Mouse (Mus musculus): ENCODE data around the gene 1810062G17Rik.

1810062G17Rik gene

DNA sequence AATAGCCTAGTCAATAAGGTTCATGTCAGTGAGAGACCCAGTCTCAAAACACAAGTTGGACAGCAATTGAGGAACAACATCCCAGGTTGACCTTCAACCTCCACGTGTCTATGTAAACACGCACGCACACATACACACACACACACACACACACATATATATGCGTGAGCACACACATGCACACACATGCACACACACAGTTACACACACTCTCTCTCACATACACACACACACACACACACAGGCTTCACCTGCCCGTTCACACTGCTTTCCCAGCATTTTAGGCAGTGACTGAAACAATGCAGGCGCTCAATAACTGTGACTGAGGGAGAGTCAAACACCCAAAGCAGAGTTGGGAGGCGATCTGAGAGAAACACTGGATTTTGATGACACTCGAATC, 29.6 kb downstream of the 1810062G17Rik start:
- no peak for DNase-seq (ENCODE audit: low spot score)

DNA sequence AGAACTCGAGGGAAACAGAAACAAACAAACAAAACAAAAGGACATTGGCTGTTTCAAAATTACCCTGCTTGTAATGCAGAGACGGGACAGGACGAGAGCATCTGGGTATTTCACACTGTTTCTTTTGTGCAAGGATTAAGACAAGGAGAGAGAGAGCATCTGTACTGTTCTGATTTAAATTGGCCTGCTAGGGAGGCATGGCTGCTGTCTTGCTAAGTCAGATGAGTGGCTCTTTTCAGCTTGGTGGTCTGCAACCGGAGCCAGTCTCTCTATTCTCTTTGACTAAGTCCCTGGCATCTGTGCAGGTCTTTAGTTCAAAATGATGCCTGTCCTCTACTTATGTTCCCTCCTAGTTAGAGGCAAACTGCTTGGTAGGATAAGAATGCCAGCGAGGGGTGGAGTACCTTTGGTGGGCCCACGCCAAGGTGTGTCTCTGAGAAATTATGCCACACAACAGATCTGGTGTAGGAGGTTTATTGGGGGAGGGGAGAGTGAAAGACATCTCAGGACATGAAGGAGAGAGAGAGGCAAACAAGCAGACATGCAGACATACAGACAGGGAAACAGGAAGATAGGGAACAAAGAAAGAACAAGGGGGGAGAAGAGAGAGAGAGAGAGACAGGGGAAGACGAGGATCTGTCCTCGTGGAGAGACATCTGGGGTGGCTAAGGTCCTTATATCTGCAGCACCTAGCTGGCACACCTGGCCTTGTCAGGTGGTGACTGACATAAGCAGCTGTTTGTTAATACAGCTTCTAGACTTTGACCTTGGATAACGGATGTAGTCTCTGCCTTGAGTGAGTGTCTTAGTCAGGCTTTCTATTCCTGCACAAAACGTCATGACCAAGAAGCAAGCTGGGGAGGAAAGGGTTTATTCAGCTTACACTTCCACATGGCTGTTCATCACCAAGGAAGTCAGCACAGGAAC, 30.3 kb downstream of the 1810062G17Rik start:
- no peak for DNase-seq (ENCODE audit: low spot score)

DNA sequence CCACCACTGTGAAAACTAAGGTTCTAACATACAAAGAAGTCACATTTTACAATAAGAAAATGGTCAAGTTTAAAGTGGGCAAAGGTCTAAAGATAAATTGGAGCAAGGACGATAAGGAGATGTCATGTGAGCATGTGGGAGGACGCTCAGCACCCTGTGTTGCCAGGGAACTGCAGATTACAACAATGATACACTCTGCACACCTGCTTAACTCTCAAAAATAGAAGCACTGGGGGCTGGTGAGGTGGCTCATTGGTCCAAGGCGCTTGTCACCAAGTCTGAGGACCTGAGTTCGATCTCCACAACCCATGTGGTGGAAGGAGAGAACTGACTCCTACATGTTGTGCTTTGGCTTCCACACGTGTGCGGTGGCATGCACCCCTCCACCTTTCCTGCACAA, 35.8 kb downstream of the 1810062G17Rik start:
- DNase-seq (ENCODE audit: low spot score): no peak

DNA sequence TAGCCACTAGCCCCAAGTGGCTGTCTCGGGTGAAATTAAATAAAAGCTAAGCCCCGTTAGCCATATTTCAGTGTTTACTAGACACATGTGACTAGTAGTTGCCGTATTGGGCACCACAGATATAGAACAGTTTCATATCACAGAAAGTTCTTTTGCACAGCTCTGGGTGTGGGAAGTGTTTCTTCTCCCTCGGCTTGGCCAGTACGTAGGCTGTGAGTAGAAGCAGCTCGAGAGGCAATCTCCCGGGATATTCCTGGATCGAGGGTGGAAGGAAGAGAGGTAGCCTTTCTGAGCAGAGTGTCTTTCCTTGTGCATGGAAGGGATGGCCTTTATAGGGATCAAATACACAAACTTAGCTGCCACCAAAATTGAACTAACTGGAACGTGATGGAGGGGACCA, 40.5 kb downstream of the 1810062G17Rik start:
- no peak for DNase-seq (ENCODE audit: low spot score)

DNA sequence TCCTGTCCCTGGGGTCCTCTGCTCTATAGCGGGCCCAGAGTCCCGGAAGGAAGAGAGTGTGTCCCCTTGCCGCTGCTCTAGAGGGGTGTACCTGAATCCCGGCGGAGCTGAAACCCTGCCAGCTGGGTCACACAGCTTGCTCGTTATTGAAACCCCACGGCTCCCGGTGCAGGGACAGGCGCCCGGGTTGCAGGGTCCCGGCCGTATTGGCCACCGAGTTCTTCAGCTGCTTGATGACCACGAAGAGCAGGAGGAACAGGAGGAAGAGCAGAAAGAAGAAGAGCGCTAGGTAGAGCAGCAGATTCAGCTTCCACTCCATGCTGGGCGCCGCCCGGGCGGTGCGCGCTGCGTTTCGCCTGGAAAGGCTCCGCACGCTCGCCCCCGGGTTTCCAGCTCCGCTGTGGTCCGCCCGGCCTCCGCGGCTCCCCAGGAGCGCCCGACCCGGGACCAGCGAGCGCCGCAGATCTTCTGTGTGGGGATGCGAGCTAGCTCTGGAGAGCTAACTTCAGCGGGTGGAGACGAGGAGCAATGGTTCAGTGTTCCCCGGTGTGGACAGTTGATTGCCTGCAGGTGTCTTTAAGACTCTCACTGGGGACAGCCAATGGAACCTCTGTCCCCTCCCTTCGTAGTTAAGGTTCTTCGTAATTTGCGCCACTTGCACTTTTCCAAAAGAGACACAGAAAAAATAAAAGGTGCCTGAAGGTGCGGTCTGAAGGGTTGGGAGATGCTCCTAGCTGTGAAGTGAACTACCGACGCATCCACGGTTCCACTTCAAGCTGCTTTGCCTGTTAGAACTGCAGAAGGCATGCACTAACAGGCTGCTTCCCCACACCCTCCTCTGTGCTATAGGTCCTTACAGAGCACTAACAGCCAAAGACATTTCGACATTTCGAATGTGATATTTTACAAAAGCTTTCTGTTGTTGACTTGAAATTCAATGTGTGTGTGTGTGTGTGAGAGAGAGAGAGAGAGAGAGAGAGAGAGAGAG, 45.6 kb downstream of the 1810062G17Rik start, which contains the start of gene Gm11549:
TSS of gene Gm11549 (minus strand) at position 741 of the 988 bp plus-strand sequence.
- no peak for DNase-seq (ENCODE audit: low spot score)

DNA sequence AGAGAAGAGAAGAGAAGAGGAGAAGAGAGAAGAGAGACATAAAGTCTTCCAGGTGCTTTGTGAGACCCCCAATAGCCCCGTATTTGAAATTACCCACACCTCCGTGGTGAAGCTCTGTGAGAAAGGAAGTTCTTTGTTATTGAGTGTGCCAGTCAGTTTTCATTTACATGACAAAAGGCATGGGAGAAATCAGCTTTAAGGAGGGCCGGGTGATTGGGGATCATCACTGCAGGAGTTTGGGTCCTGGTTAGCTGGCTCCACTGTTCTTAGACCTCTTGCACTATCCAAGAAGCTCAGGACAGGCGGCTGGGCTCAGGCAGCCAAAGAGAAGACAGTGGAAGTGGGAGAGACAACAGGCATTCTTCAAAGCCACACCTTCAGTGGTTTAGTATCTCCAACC, 46.4 kb downstream of the 1810062G17Rik start:
- no peak for DNase-seq (ENCODE audit: low spot score)

DNA sequence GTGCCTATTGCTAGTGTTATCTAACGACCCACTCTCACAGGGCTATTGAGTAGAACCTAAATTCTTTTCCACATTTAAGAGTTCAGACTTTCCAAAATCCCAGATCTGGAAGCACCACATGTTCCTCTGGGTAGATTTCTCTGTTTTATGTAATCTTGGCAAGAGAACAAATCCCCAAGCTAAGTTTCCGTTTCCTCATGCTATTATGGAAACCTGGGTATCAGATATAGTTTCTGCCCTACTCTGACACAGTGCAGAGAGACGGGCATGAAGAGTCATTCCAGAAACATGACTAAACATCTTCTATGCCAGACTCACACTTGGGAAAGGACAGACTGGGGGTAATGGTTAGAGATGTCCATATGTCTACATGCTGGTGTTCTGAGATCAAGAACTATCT, 48.7 kb downstream of the 1810062G17Rik start:
- DNase-seq (ENCODE audit: low spot score): no peak

DNA sequence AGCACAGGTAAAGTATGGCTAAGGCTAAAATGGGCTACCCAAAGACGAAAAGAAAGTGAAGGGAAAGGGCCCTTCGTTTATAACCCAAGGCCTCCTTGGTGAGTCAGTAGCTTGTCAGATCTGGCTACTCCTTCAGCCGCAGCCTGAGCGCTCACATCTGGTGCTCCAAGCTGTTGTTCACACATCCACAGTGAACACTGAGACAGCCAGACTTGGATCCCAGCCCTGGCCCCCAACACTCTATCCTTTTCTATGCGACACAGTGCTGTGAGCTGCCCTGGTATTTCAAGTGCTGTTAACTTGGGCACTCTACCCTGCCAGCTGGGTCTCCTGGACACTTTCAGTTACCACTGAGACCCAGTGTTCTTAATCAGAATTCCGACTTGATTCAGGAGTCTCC, 54.6 kb downstream of the 1810062G17Rik start:
- peak; percentile 33 for DNase-seq (ENCODE audit: low spot score)

DNA sequence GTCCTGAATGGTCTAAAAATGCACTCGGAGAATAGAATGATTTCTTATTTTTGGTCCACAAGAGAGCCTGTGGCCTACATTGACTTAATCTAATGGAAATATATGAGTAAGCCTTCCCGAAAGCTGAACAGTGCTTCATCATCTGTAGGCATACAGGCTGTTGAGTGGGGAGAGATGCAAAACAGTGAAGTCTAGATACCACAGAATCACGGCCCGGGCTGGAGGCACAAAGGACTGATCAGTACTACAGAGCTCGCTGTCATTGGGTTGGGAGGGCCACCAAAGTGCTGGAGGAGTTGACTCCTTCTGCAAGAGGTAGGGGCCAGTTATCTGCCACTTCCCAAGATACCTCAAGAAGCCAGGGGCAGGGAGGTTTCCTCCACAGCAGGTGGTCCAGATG, 55.0 kb downstream of the 1810062G17Rik start:
- no peak for DNase-seq (ENCODE audit: low spot score)

DNA sequence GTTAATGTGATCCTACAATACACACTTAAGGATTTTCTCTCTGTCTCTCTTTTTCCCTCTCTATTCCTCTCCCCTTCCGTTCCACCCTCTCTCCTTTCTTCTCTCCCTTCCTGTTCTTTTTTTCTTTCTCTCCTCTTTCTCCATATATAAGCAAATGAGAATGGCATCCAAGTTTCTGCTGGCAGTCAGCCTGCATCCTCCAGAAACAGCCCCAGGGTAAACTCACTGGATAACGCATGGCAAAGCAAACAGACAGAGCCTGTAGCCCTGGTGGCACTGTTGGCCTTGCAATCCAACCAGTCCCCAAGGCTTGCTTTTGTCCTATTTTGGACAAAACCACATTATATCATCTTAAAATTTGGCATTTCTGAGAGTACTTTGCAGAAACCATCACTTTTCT, 55.5 kb downstream of the 1810062G17Rik start:
- no peak for DNase-seq (ENCODE audit: low spot score)

All from layer of hippocampus, adult 11-12 months (tissue).